Mouse (Mus musculus) heart, postnatal 25 days (tissue): Measurements from ENCODE around the gene Ube2b. TPM values are rescaled to one million over a fixed set of nuclear protein-coding genes. Genes with fewer than 3 reads are reported as not detected.

Source experiments
- DNase-seq: peaks from one replicate; pipeline ENCODE4 v3.0.0; 2022; ENCODE audit warnings: low spot score
- intact Hi-C: fragments of 180-260 bp; cut with DNase I; formaldehyde crosslinking; loops from one replicate; pipeline ENCODE4 v1.15.1; 2025
- total RNA-seq, 2 experiments: library from RNA; stranded (reverse); gene quantifications; 2 replicates each; pipeline ENCODE4 v1.2.3; 2021

Ube2b gene
- 100 to 1,000 TPM; 256 to 295 TPM for total RNA-seq

DNA sequence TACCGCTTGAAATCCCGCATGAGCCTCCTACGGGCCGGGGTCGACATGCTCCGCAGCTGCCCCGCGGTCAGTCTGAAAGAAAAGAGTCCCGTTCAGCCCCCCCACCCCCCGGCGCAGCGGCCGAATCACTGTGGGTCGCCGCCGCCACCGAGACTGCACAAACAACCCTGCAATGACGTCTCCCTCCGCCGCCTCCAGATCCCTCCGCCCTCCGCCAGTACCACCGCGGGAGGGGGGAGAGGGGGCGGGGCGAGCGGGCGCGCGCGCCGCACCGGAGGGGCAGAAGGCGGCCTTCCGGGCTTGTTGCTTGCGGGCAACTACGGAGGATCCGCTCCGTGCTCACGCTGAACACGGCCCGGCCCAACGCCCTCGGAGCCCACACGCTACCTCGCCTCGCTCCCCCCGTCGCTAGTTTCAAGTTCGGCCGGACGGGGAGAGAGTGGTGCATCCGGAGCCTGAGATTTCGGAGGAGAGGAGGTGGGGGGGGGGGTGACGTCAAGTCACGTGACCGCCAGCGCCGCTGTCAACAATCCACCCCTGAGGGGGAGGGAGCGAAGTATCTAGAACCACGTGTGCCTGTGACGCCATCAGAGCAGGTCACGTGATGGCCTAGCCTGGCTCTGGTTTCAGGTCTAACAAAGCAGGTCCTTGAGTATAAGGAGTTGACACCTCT, at the start of gene Ube2b:
TSS of gene Ube2b (minus strand) at position 473 of the 673 bp plus-strand sequence.
- intact Hi-C loops = loop anchor here (5.0 to 10.0 kb wide), 2 partner anchors 232 to 376 kb away; partner anchors contain the start of gene Skp1a

DNA sequence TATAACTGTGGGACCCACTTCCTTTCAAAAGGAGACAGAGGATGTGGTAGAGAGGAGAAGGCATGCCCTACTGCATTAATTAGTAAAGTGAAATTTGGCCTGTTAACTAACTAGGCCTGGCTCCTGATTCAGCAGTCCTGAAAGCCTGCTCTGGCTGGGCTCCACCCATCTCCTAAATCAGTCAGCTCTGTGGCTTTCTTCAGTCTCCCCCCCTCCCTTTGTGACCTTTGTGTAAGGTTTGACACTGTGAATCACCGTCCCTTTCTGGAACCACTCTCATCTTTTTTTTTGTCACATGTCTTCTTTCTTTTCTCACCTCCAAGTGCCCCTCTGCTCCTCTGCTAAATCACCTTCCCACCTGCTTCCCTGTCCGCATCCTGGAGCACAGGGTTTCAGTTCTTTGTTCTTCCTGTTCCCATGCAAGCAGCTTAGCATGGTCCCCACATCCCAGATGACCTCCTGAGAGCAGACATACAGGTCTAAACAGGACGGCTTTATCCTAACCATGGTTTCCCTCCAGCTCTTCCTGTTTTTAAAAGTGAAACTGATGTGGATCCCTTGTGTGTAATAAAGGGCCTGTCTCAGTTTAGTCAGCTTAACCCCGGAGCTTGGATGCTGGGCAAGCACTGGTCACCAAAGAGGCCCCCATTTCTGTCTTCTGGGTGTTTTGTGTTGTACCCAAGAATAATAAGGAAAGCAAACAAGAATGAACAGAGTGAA, 46.0 kb upstream of the Ube2b start:
- no peak for DNase-seq
- intact Hi-C loops = no loop called here

More for the DNA sequence above, at the start of gene Ube2b:
- DNase-seq = peak; percentile 90

DNA sequence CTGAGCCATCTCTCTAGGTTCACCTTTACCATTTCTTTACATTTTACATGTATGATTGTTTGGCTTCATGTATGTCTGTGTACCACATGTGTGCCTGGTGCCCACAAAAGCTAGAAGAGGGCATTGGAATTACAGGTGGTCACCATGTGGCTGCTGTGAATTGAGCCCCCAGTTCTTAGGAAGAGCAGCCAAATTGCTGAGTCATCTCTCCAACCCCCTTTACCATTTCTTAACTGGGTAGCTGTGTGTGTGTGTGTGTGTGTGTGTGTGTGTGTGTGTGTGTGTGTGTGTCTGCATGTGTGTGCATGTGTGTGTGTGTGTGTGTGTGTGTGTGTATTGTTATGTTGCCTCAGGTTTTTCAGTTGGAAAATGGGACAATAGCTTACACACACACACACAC, 43.6 kb upstream of the Ube2b start:
- no peak for DNase-seq
- intact Hi-C loops = loop anchor here (5.0 kb wide), 1 partner anchor 178 kb away; no protein-coding TSS in a partner anchor

DNA sequence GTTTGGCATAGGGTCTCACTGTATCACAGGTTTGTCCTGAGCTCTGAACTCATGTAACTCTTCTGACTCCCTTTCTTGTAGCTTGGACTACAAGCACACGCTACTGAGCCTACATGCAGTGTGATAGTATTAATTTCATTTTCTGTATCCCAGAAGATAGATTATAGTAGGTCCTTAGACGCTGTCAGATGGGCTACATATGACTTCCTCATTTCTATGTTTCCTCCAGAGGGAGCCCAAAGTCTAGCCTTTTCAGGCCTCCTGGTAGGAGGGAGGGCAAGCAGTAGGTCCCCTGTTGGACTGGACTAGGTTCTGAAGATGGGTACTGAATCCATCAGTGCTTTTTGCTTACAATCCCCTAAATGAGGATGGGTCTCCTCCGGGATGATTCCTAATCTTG, 42.7 kb upstream of the Ube2b start:
- no peak for DNase-seq
- intact Hi-C loops = loop anchor here (5.0 kb wide), 1 partner anchor 179 kb away; no protein-coding TSS in a partner anchor

DNA sequence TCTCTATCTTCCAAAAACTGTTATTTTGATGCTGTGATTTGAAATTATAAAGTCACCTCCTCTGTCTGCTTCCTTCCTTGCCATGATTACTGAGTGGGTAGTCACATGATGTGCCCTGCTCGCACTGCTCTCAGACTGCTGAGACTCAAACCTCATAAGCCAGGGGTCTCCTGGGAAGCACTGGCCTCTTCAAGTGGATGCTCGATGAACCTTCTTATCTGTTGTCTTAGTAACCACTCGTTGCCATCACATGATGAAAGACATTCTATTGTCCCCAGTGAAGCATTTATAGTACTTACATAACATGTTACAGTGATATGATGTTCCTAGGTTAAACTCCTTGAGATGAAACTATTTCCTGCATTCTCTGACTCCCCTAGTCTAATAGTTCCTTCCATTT, 37.1 kb upstream of the Ube2b start:
- DNase-seq = no peak
- intact Hi-C loops = no loop called here

DNA sequence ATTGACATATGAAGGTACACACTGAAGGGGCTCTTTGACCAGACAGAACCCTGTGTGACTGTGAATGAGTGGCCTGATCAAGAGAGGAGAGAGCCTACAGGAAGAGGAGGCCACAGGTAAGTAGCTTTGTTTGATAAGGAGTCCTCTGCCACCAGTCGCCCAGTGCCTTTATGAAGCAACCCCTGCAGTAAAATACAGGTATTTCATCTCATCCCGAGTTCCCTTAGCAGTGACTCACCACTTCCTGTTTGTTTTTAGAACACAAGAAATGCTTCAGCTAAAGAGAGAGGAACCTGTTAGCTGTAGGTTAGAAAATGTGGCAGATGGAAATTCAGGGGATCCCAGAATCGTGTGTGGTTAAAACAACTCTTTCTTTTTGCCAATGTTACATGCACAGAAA, 35.3 kb upstream of the Ube2b start:
- intact Hi-C loops = no loop called here

DNA sequence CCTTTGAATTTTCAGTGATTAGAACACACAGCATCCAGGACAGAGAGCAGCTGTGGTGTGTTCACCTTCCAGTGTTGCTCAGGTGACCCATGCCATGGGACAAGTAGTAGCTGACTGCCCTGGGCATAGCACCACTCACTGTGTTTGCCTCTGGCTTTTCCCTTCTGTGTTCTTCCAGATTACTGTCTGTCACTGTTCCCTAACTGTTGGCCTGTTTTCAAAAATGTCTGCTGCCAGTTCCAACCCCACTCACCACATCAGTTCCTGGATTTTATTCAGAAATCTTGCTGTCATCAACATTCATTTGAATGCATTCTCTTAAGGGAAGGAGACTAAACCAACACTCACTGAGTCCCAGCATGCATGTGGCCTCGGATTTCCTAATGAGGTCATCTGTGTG, 33.4 kb upstream of the Ube2b start:
- DNase-seq = no peak
- intact Hi-C loops = no loop called here

More for the DNA sequence above, 35.3 kb upstream of the Ube2b start:
- no peak for DNase-seq

DNA sequence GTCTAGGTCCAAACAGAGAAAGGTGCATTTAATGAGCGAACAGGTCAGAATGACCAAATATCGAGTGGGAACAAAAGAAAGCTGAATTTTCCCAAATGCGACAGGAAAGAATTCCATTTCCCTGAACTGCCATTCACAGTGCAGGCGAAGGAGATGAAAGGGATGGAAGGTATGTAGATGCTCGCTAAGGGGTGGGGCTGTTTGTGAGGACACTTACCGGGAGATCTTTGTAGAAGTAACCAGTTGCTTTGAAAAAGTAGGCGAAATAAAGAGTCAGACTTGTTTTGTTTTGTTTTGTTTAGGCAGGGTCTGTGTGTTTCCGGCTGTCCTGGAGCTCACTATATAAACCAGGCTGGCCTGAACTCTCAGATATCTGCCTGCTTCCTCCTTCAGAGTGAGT, 31.8 kb upstream of the Ube2b start:
- intact Hi-C loops = no loop called here
- DNase-seq = no peak

DNA sequence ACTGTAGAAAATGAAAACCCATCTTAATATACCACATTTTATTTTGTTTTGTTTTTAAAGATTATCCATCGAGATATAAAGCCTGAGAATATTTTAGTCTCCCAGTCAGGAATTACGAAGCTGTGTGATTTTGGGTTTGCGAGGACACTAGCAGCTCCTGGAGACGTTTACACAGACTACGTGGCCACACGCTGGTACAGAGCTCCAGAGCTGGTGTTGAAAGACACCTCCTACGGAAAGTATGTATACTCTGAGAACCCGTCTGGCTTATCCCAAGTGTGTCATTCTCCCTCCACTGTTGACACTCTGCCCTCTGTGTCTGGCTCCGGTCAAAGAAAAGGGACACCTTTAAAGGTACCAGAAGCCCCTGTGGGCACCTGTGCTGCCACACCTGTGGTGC, 17.7 kb upstream of the Ube2b start:
- intact Hi-C loops = loop anchor here (5.0 kb wide), 1 partner anchor 69 kb away; no protein-coding TSS in a partner anchor
- no peak for DNase-seq

DNA sequence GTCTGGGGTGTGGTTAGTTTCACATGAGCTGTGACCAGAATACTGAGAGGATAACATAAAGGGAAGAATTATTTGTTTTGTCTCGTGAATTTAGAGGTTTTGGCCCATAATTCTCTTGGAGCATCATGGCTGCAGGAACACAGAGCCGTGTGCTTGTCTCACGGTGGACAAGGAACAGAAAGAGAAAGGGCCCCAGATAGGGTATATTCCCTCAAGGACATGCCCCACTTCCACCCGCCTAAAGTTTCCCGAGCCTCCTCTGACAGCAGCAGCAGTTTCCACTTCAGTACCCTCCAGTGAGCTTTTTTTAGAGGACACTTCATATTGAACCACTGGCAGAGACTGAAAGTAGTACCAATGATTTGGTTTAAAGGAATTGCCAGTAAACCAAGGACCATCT, 11.0 kb upstream of the Ube2b start:
- no peak for DNase-seq
- intact Hi-C loops = no loop called here

DNA sequence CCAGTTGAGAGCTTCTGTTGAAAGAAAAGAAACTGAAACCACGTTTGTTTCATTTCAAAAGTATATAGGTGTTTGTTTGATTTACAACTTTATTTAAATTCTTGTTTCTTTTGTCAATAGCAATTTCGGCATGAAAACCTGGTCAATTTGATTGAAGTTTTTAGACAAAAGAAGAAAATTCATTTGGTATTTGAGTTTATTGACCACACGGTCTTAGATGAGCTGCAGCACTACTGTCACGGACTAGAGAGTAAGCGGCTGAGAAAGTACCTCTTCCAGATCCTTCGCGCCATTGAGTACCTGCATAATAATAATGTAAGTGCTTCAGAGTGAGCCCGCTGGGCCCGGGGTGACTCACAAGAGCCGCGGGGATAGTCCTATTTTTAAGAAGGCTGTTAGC, 10.4 kb upstream of the Ube2b start:
- no peak for DNase-seq
- intact Hi-C loops = no loop called here

DNA sequence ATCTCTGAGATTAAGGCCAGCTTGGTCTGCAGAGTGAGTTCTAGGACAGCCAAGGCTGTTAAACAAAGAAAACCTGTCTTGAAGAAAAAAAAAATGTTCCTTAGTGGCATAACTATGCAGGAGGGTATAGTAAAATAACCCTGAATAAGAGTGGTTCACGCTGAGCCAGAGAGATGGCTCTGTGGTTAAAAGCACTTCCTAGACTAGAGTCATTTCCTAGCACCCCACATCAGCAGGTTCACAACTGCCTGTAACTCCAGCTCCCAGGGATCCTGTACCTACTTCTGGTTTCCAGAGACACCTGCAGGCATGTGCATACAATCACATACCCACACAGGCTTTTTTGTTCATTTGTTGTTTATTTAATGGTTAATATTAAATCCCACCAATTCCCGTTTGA, 5.0 kb upstream of the Ube2b start:
- intact Hi-C loops = loop anchor here (5.0 to 10.0 kb wide), 2 partner anchors 92 to 381 kb away; partner anchors contain the start of gene Ppp2ca
- no peak for DNase-seq

DNA sequence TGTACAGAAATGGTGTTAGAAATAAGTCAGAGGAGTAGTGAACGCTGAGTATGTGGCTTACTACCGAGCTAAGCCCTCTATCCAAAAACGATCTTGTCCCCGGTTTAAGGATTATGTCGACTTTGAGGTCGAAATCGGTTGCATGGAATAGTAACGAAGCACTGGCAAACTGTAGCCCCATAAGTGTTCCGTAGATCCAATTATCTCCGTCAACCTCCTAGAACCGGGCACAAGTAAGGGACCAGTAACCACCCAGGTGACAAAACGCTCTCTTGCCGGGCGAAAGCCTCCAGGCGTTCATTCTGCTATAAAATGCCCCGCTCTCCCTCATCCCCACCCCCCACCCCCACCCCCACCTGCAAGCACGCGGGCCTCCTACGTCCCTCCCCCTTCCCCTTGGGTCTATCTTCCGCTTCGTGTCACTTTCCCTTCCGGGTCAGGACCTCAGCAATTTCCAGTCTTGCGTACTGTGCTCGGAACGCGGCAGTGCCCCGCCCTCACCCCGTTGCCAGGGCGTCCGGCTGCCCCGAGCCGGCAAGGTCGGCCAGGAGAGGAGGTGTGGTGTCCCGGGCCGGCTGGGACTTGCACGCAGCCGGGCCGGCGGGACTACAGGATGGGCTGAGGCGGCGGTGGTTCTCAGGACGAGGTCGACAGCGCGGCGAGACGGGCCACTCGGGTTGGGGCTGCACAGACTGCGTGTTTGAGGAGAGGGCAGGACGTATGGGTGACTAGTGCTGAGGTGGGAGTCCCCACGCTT, 3.4 kb upstream of the Ube2b start, which contains the start of gene Cdkl3:
TSS of gene Cdkl3 (plus strand) at position 450 of the 757 bp plus-strand sequence.
- peak; percentile 93 for DNase-seq
- intact Hi-C loops = loop anchor here (5.0 to 10.0 kb wide), 2 partner anchors 228 to 379 kb away; partner anchors contain the start of gene Skp1a

DNA sequence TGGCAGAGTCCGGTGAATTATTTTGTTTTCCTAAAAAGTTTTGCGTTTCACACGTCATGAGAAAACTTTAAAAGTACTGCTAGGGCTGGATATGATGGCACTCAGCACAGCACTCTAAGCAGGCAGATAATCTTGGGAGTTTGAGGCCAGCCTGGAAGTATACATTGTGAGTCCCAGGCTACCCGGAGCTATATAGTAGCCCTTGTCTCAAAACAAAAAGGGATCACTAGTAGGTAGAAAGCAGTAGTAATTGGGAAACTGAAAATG, 2.9 kb upstream of the Ube2b start:
- intact Hi-C loops = loop anchor here (5.0 to 10.0 kb wide), 2 partner anchors 229 to 379 kb away; partner anchors contain the start of gene Skp1a
- DNase-seq = no peak

DNA sequence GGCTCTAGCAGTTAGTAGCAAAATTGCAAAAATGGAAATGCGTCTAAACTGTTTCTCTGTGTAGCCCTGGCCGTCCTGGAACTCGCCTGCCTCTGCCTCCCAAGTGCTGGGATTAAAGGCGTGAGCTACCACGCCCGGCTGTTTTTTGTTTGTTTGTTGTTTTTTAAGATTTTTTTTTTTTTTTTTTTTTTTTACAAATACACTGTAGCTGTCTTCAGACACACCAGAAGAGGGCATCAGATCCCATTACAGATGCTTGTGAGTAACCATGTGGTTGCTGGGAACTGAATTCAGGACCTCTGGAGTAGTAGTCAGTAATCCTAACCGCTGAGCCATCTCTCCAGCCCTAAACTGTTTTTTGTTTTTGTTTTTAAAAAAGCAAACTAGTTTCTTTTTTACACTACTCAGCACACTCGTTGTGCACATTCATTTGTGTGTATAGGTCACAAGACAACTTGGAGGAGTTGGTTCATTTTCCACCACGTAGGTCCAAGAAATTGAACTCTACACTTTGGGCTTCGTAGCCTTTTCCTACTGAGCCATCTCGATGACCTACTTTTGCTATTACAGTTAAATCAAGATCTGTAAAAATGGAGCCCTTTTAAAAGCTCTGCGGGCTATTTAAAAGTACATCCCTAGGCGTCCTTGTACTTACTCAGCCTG, 2.4 kb upstream of the Ube2b start:
- no peak for DNase-seq
- intact Hi-C loops = loop anchor here (5.0 to 10.0 kb wide), 2 partner anchors 229 to 378 kb away; partner anchors contain the start of gene Skp1a

DNA sequence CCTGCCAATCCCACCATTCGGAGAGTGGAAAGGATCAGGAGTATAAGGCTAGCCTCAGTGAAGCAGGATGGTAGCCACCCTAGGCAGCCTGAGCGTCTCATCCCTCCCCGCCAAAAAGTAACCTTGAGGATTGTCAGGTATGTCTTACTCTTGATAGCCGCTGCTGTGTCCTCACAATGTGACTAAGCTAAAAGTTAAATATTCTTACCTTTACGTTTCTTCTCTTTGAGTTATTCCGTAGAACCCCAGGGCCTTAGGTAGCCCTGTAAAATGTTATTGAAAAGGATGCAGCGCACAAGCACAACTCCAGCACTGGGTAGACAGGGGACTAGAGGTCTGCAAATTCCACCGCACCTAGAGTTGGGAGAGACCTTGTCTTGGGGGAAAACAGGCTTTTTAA, 1.3 kb upstream of the Ube2b start:
- DNase-seq = no peak
- intact Hi-C loops = loop anchor here (5.0 to 10.0 kb wide), 2 partner anchors 230 to 377 kb away; partner anchors contain the start of gene Skp1a

DNA sequence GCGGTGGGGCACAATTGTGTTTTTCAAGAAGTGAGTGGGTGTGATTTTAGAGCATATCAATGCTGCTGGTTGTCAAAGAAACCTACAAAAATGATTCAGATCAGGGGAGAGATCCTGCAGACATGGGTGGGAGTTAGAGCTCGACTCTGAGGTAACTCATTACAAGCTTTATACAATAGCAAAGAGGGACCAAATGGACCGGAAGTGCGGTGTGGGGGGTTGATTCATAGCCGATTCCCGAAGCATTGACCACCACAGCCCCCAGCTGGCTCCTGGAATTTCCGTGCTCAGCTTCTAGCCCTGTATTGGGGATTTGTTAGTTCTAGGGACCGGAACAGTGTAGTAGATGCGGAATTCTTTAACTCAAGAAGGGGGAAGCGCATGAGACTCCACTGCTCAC, 779 bp upstream of the Ube2b start:
- intact Hi-C loops = loop anchor here (5.0 to 10.0 kb wide), 2 partner anchors 231 to 377 kb away; partner anchors contain the start of gene Skp1a
- DNase-seq = no peak

DNA sequence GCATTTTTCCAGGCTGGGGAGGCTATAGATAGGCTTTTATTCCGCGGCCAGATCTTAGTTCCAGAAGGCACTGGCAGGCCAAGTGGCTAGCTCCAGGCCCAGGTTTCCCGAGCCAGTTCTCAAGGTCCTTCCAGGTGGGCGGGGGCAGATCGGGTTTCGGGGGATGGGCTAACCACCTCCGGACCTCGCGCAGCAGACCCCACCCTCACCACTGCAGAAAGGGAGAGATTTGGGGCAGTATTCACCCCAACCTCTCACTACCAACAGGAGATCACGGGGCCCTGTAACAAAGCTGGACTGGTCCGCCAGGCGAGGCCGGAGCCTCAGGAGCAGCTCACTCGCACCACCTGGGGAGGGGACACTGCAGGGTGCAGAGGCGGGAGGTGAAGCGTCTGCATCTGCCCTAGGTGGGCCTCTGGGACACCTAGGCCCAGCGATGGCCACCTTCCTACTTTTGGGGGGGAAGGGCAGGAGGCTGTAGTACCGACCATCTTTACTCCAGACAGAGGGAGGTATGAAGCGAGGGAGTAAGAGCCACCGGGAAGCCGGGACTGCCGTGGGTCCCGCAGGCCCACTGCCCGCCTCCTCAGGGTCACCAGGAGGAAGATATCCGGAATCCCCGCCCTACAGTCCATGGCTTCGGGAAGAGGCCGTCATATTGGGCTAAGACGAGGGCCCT, 812 bp downstream of the Ube2b start:
- intact Hi-C loops = loop anchor here (5.0 to 10.0 kb wide), 2 partner anchors 233 to 375 kb away; partner anchors contain the start of gene Skp1a
- peak; percentile 58 for DNase-seq

DNA sequence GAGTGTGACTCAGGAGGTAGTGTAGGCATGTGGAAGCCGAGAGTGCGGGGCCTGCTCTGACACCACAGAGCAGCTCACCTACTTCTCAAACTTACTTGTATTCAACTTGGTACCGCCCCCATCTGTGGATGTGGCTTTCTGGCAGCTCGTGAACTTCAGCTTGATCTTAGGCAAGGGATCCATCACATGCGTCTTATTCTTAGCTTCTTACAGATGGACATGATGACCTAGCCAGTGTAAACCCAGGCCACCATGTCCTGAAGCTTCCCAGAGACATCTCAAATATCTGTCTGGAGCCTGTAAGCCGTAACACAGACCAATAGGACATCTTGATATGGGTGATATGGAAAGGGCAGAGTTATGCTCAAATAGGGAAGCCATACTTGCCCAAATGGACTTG, 28.9 kb downstream of the Ube2b start:
- intact Hi-C loops = no loop called here

More for the DNA sequence above, 28.9 kb downstream of the Ube2b start:
- DNase-seq = no peak
